Mouse (Mus musculus): ENCODE data around the gene Sh3kbp1. TPM values are rescaled to one million over a fixed set of nuclear protein-coding genes. Genes with fewer than 3 reads are reported as not detected.

The Sh3kbp1 gene
- total and polyA plus RNA-seq, 3 experiments: 5.7 to 34.7 (median 28.9) TPM

GRCm38 (mm10) chrX:159839786-159840185 is 212.7 kb downstream of the Sh3kbp1 start:
- DNase-seq: no peak

DNA sequence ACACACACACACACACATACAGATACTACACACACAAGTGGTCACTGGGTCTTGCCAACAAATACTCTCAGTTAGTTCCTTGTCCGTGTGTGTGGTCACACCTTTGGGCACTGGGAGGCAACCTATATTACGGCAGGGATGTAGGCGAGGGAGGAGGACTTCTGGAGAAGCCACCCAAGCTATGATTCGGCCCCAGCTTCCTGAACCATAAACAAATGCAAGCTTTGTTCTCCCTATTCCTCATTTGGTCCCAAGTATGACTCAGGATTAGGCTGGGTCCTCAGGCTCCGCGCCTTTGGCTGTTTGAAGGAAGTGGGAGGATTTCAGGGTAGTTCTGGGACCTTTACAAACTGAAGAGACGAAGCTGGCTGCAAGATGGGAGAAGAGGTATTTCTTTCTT is 213.2 kb downstream of the Sh3kbp1 start:
- no peak for DNase-seq

- no peak for DNase-seq
Observed at GRCm38 (mm10) chrX:159850722-159851121, 223.7 kb downstream of the Sh3kbp1 start.

- no peak for DNase-seq
Observed at GRCm38 (mm10) chrX:159856866-159857265, 229.8 kb downstream of the Sh3kbp1 start.

DNA sequence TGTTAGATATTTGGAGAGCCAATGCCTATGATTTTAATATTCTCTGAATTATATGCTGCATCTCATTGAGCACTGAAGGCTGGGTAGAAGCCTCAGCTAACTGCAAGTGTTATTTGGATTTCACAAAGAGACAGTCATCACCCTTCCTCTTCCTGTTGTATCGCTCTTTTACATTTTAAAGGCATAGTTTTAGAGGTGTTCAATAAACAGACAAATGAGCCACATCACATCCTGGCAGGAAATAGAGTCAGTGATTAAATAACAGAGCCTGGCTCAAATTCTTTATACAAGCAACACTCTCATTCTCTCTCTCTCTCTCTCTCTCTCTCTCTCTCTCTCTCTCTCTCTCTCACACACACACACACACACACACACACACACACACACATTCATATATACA is 231.1 kb downstream of the Sh3kbp1 start:
- no peak for DNase-seq

GRCm38 (mm10) chrX:159860841-159861530 is 233.9 kb downstream of the Sh3kbp1 start:
- no peak for DNase-seq

DNA sequence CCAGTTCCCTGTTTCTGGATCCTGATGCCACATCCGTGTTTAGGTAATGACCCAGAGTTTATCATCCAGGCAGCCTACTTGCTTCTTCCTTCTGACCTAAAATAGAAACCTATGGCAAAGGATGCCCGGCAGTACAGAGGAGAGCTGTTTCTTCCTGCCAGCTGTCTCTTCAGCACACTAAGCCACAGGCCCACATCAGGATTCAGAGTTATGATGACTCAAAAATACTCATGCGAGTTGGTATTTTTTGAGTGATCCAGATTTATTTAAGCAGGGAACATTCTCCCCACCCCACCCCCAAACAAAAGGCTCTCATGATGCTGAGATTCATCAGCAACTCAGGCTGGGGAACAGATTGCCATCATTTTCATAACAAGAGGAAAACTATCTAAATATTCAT is 240.6 kb downstream of the Sh3kbp1 start:
- no peak for DNase-seq

GRCm38 (mm10) chrX:159872521-159872920 is 245.4 kb downstream of the Sh3kbp1 start:
- no peak for DNase-seq

DNA sequence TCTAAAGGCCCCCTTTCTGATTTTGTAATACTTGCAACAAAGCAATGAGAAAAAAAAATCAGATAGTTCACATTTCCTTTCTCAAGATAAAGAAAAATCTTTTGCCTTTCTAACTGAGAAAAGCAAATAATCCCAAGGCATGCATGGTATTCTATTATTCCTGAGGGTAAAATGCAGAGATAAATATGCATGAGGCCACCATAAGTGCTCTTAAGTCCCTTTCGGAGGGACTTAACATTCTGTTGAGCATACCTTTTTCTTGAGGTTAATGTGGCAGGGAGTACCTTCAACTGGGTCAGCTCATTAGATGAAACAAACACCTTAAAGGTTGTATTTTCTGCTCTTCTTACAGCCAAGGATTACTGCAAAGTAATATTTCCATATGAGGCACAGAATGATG is 250.7 kb downstream of the Sh3kbp1 start:
- DNase-seq: no peak

DNA sequence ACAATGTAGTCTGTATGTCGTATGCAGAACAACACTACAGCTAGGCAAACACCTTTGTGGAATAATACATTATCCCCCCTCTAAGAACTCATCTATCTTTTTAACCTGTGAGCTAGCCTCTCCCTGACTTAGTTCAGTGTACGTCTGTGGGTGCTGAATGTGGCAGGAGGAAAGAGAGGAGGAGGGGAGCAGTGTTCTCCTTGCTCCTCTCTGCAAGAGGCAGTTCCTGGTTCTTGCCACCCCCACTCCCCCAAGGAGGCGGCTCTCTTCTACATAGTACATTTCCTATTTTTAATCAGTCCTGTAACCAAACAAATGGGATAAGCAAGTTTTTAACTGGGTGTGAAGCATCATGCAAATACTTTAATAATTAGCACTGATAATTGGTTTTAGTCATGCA is 252.4 kb downstream of the Sh3kbp1 start:
- no peak for DNase-seq

DNA sequence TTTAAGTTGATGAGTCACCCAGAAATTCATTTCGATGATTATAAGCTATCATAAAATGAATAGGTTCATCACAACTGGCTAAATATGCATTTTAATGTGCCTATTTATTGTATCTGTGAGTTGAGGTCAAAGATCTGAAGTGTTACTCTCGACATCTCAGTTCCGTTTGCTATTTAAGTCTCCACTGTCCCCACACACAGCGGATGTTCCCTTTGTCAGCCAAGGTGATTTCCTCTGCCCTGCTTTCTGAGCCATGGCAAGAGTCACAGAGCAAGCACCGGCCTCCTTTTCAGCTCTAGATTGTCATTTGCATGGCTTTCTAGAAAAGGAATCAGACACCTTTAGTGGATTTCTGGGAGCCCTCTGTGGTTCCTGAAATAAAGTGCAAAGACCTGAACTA is 254.5 kb downstream of the Sh3kbp1 start:
- no peak for DNase-seq

GRCm38 (mm10) chrX:159896536-159896935 is 269.5 kb downstream of the Sh3kbp1 start:
- DNase-seq: no peak

DNA sequence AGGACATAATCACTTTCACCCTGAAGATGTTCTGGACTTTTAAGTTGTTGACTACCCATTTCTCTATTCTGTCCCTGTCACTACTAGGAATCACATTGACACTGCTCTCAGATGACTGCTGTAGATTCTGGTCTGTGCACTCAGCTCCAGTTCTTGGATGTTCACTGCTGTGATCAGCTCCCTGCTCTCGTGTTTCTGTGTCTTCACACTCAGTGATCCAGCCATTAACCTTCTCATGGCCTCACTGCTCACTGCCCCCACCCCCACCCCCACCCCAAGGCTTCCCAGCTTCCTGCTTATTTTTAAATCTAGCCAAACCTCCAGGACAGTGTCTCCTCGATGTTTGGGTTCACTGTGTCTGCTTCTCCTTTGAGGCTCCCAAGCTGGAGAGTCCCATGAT is 271.0 kb downstream of the Sh3kbp1 start:
- no peak for DNase-seq

- DNase-seq: no peak
Observed at GRCm38 (mm10) chrX:159899121-159899520, 272.0 kb downstream of the Sh3kbp1 start.

GRCm38 (mm10) chrX:159903421-159903820 is 276.3 kb downstream of the Sh3kbp1 start:
- DNase-seq: peak; percentile 56

- DNase-seq: no peak
Observed at GRCm38 (mm10) chrX:159907703-159908102, 280.6 kb downstream of the Sh3kbp1 start.

GRCm38 (mm10) chrX:159909446-159910277 is 282.6 kb downstream of the Sh3kbp1 start:
- no peak for DNase-seq

DNA sequence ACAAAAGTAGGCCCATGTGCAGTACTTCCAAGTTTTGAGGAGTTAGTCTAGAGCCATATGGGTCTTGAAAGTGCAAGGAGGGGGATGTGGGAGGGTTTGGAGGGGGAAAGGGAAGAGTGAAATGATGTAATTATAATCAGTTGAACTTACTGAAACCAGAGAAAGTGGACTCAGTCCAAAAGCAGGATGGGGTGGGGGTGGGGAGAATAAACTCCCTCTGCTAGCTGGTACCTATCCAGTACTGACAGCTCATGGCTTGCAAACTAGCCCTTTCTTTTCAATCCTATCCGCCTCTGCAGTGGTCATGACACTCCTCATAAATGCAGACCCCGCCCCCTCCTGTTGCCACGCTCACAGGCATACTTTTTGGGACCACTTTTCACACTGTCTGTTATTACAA is 283.5 kb downstream of the Sh3kbp1 start:
- DNase-seq: no peak

GRCm38 (mm10) chrX:159911613-159912012 is 284.5 kb downstream of the Sh3kbp1 start:
- peak; percentile 23 for DNase-seq

GRCm38 (mm10) chrX:159912061-159912460 is 285.0 kb downstream of the Sh3kbp1 start:
- DNase-seq: peak; percentile 3

DNA sequence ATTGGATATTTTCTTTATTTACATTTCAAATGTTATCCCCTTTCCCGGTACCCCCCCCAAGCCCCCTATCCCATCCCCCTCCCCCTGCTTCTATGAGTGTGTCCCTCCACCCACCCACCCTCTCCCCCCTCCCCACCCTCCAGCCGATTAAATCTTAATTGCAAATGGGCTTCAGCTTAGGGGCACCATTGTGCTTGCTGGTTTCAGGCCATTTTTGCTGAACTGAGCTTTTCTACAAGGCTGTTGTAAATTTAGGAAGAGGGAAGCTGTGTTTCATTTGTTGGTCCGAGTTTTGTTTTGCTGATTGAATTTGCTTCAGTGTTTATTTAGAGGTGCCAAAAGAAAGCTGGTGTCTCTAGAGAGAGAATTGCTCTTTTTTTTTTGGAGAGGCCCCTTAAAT is 286.4 kb downstream of the Sh3kbp1 start:
- DNase-seq: no peak

- no peak for DNase-seq
Observed at GRCm38 (mm10) chrX:159915125-159915524, 288.1 kb downstream of the Sh3kbp1 start.

GRCm38 (mm10) chrX:159924759-159925158 is 297.7 kb downstream of the Sh3kbp1 start:
- no peak for DNase-seq

DNA sequence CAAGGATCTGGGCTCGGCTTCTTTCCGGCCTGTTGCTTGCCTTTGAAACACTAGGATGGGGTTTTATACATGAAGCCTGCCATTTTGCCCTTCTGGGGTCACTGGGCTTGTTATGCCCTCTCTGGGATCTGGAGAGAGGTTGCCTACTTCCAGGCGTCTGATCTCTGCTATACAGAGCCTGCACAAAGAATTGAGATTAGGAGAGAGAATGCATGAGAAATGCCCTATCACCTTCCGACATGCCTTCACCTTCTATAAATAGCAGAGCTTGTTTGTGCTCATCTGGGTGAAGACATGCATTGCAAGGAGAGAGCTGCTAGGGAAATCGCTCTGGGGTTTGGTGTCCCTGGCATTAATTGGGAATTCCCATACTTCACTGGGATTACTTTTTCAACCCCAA is 301.1 kb downstream of the Sh3kbp1 start:
- no peak for DNase-seq

All from adrenal gland, adult 2 months (tissue).